Mouse (Mus musculus) heart, adult 2 months (tissue): Measurements from ENCODE around the gene Cntrl. TPM values are rescaled to one million over a fixed set of nuclear protein-coding genes. Genes with fewer than 3 reads are reported as not detected.

Source experiments
- DNase-seq, 2 experiments: peaks; one replicate each; pipeline ENCODE4 v3.0.0; 2021
- H3K27ac ChIP-seq: fragments of 200-600 bp; 2 replicates; pipeline ENCODE4 v1.8.1; 2022
- H3K27me3 ChIP-seq: fragments of 200-500 bp; 2 replicates; pipeline ENCODE4 v1.6.1; 2012; ENCODE audit warnings: mild to moderate bottlenecking, low read length, inconsistent platforms, mixed read lengths; ENCODE audit not compliant: control insufficient read depth, insufficient read depth
- H3K36me3 ChIP-seq: fragments of 200-500 bp; 2 replicates; pipeline ENCODE4 v1.6.1; 2012; ENCODE audit warnings: low read length, inconsistent platforms; ENCODE audit not compliant: control insufficient read depth, insufficient read depth
- H3K4me1 ChIP-seq: fragments of 200-500 bp; 2 replicates; pipeline ENCODE4 v1.6.1; 2011; ENCODE audit warnings: low read length; ENCODE audit not compliant: control insufficient read depth, insufficient read depth
- H3K4me3 ChIP-seq: fragments of 200-600 bp; 2 replicates; pipeline ENCODE4 v1.8.1; 2022
- H3K79me2 ChIP-seq: fragments of 200-500 bp; replicated peaks from 2 replicates; pipeline ENCODE4 v1.6.1; 2012; ENCODE audit warnings: mild to moderate bottlenecking, inconsistent platforms, low read length, moderate library complexity, mixed read lengths; ENCODE audit not compliant: control insufficient read depth, insufficient read depth
- H3K9ac ChIP-seq: fragments of 200-500 bp; 2 replicates; pipeline ENCODE4 v1.6.1; 2012; ENCODE audit warnings: low read depth, mild to moderate bottlenecking, control low read depth, inconsistent platforms, low read length, mixed read lengths
- CTCF ChIP-seq: fragments of 200-600 bp; IDR thresholded peaks from 2 replicates; pipeline ENCODE4 v1.8.1; 2022; ENCODE audit warnings: antibody characterized with exemption, mild to moderate bottlenecking, moderate library complexity
- EP300 ChIP-seq: fragments of 200-500 bp; IDR thresholded peaks from 2 replicates; pipeline ENCODE4 v1.6.1; 2011; ENCODE audit warnings: low read depth, low read length, control low read depth; ENCODE audit not compliant: insufficient read depth
- POLR2A ChIP-seq: fragments of 200-500 bp; IDR thresholded peaks from 2 replicates; pipeline ENCODE4 v1.6.1; 2011; ENCODE audit warnings: mild to moderate bottlenecking, low read depth, low read length, control low read depth; ENCODE audit not compliant: insufficient read depth
- WGBS: fragments of 180-500 bp; shearing (Covaris S2); methylation state at CpG from one replicate; pipeline ENCODE4 v1.1.7; 2018; 5-methylcytosine and 5-hydroxymethylcytosine counted together
- intact Hi-C: fragments of 180-260 bp; cut with DNase I; formaldehyde crosslinking; loops from one replicate; pipeline ENCODE4 v1.15.1; 2025
- polyA plus RNA-seq: library from polyadenylated mRNA; depleted of rRNA; stranded (reverse); fragments of >200 nt; gene quantifications from 2 replicates; pipeline ENCODE4 v1.2.3, GENCODE M21; 2012
- total RNA-seq, 2 experiments: library from RNA; stranded (reverse); gene quantifications; 2 replicates each; pipeline ENCODE4 v1.2.3; 2021

Cntrl gene
- total and polyA plus RNA-seq, 3 experiments: 5.0 to 6.5 (median 5.3) TPM

- DNase-seq: peak; percentile 57 to 70
- Histone ChIP-seq H3K36me3 (peaks cover 28% of the 10 kb centered on the region), H3K27ac (peak overlapping the region; percentile 99), H3K79me2 (peaks cover 6% of the 10 kb centered on the region; the same call in 1 of the 2 replicates), H3K4me3 (peak overlapping the region; percentile 86), H3K9ac (peak overlapping the region; percentile 100), H3K4me1 (peaks cover 9% of the 10 kb centered on the region), H3K27me3 (no peaks in the 10 kb centered on the region)
- TF ChIP-seq POLR2A: no peak
- TF ChIP-seq EP300: no peak
- no peak for TF ChIP-seq CTCF
- intact Hi-C loops: loop anchor here (5.0 kb wide), 1 partner anchor 137 kb away; the partner anchor contains the start of gene Stom
- WGBS: under 1% methylated on average over 86 of the region's 90 CpGs
These were observed 90.9 kb downstream of the Cntrl start for GRCm38 (mm10) chr2:35199971-35200897.

GRCm38 (mm10) chr2:35200898-35201668, 91.8 kb downstream of the Cntrl start, which contains the start of gene Rab14:
Gene Rab14 (minus strand): TSS chr2:35201120.
- under 1% methylated on average over 47 of the region's 47 CpGs for WGBS
- Histone ChIP-seq H3K4me3 (peak within 1 kb of the TSS; percentile 86), H3K4me1 (peaks cover 8% of the 10 kb centered on the region), H3K27me3 (no peaks in the 10 kb centered on the region), H3K9ac (peak within 1 kb of the TSS; percentile 100), H3K27ac (peak within 1 kb of the TSS; percentile 99), H3K79me2 (0 out of 2 replicates have a peak, but pooled peaks cover 5% of the 10 kb centered on the region), H3K36me3 (peaks cover 22% of the 10 kb centered on the region)
- intact Hi-C loops: loop anchor here (5.0 kb wide), 1 partner anchor 136 kb away; the partner anchor contains the start of gene Stom
- peak; percentile 25; the same call in 1 of the 2 replicates for TF ChIP-seq CTCF
- peak; percentile 99 for TF ChIP-seq POLR2A
- peak; percentile 75 for TF ChIP-seq EP300
- peak; percentile 99 to 100 for DNase-seq

GRCm38 (mm10) chr2:35203729-35204128, 94.4 kb downstream of the Cntrl start:
- no peak for DNase-seq
- 0 out of 2 replicates have a peak, but pooled peaks cover 3% of the 10 kb centered on the region for H3K79me2 ChIP-seq
- H3K27ac ChIP-seq: no peak overlapping the region
- intact Hi-C loops: loop anchor here (5.0 kb wide), 1 partner anchor 134 kb away; the partner anchor contains the start of gene Stom
- no peaks in the 10 kb centered on the region for H3K27me3 ChIP-seq
- H3K36me3 ChIP-seq: peaks cover 6% of the 10 kb centered on the region
- peaks cover 7% of the 10 kb centered on the region for H3K4me1 ChIP-seq
- no peak overlapping the region for H3K9ac ChIP-seq
- no peak overlapping the region for H3K4me3 ChIP-seq
- no peak for TF ChIP-seq EP300
- no peak for TF ChIP-seq POLR2A
- no peak for TF ChIP-seq CTCF

- H3K36me3 ChIP-seq: no peaks in the 10 kb centered on the region
- intact Hi-C loops: no loop called here
- 80% methylated on average over 3 of the region's 3 CpGs for WGBS
These were observed 97.5 kb downstream of the Cntrl start for GRCm38 (mm10) chr2:35206761-35207160.

GRCm38 (mm10) chr2:35208054-35208453, 98.8 kb downstream of the Cntrl start:
- Histone ChIP-seq H3K36me3 (no peaks in the 10 kb centered on the region), H3K27me3 (no peaks in the 10 kb centered on the region), H3K4me1 (no peaks in the 10 kb centered on the region), H3K9ac (no peak overlapping the region), H3K79me2 (no peaks in the 10 kb centered on the region), H3K4me3 (no peak overlapping the region), H3K27ac (no peak overlapping the region)
- WGBS: 73% methylated on average over 3 of the region's 3 CpGs
- intact Hi-C loops: no loop called here
- DNase-seq: no peak
- no peak for TF ChIP-seq POLR2A
- no peak for TF ChIP-seq EP300
- TF ChIP-seq CTCF: no peak

More at GRCm38 (mm10) chr2:35206761-35207160, 97.5 kb downstream of the Cntrl start:
- DNase-seq: no peak
- Histone ChIP-seq H3K27me3 (no peaks in the 10 kb centered on the region), H3K9ac (no peak overlapping the region), H3K4me1 (no peaks in the 10 kb centered on the region), H3K79me2 (no peaks in the 10 kb centered on the region), H3K4me3 (no peak overlapping the region), H3K27ac (no peak overlapping the region)
- no peak for TF ChIP-seq POLR2A
- no peak for TF ChIP-seq EP300
- no peak for TF ChIP-seq CTCF
